Mouse (Mus musculus) hindbrain, embryonic 14.5 days (tissue): ENCODE measurements around the gene Gm5294. TPM values are rescaled to one million over a fixed set of nuclear protein-coding genes. Genes with fewer than 3 reads are reported as not detected.

Source experiments
- ATAC-seq: fragments of 200-750 bp; cut with Nextera tagmentation; 2 replicates; pipeline ENCODE4 v1.8.0; 2017; ENCODE audit warnings: moderate number of reproducible peaks, mild to moderate bottlenecking, moderate TSS enrichment, moderate library complexity; ENCODE audit not compliant: low FRiP score
- DNase-seq: peaks from one replicate; pipeline ENCODE4 v3.0.0-alpha.2; 2015; ENCODE audit warnings: low spot score
- H3K27ac ChIP-seq: fragments of 300-500 bp; sonication (generic); 2 replicates; pipeline ENCODE4 v1.5.1; 2014; ENCODE audit warnings: mild to moderate bottlenecking, moderate library complexity
- H3K27me3 ChIP-seq: fragments of 300-500 bp; sonication (generic); 2 replicates; pipeline ENCODE4 v1.6.1; 2014; ENCODE audit warnings: mild to moderate bottlenecking, low read length, mixed read lengths; ENCODE audit not compliant: control insufficient read depth, insufficient read depth
- H3K36me3 ChIP-seq: fragments of 300-500 bp; sonication (generic); replicated peaks from 2 replicates; pipeline ENCODE4 v1.6.1; 2014; ENCODE audit not compliant: control insufficient read depth, insufficient read depth
- H3K4me1 ChIP-seq: fragments of 300-500 bp; sonication (generic); replicated peaks from 2 replicates; pipeline ENCODE4 v1.6.1; 2014; ENCODE audit warnings: antibody characterized with exemption, low read length, mixed read lengths; ENCODE audit not compliant: control insufficient read depth, insufficient read depth
- H3K4me2 ChIP-seq: fragments of 300-500 bp; sonication (generic); replicated peaks from 2 replicates; pipeline ENCODE4 v1.6.1; 2014; ENCODE audit warnings: mild to moderate bottlenecking, moderate library complexity
- H3K4me3 ChIP-seq: fragments of 300-500 bp; sonication (generic); replicated peaks from 2 replicates; pipeline ENCODE4 v1.5.1; 2014; ENCODE audit warnings: mild to moderate bottlenecking, low read length
- H3K9ac ChIP-seq: fragments of 300-500 bp; sonication (generic); 2 replicates; pipeline ENCODE4 v1.6.1; 2014
- H3K9me3 ChIP-seq: fragments of 300-500 bp; sonication (generic); 2 replicates; pipeline ENCODE4 v1.6.1; 2016; ENCODE audit warnings: low read length; ENCODE audit not compliant: control insufficient read depth
- WGBS: fragments of 180-500 bp; shearing (Covaris S2); extraction: QIAGEN DNeasy Blood & Tissue Kit; methylation state at CpG from one replicate; pipeline ENCODE4 v1.1.7; 2014; 5-methylcytosine and 5-hydroxymethylcytosine counted together
- polyA plus RNA-seq: library from polyadenylated mRNA; unstranded; fragments of >200 nt; fragmentation: Nextera tagmentation; extraction: Ambion mirVana; gene quantifications from 2 replicates; pipeline ENCODE4 v1.2.1, GENCODE M21; 2014

Gene Gm5294
- polyA plus RNA-seq, 1 experiment from 2014 or later, result 1.3 TPM

DNA sequence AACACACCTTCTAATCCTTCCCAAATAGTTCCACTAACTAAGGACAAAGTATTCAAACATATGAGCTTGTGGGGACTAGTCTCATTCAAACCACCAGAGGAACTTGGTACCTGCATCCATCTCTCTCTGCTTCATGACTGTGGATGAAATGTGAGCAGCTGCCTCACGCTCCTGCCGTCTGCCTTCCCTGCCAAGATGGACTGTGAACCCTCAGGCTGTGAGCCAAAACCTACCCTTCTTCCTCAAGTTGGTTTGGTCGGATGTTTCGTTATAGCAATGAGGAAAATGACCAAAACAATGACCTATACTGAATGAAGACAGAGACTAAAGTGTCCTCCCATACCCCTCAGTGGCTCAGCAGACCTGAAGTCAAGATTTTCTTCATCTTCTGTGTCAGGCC is 21.1 kb downstream of the Gm5294 start:
- DNase-seq (no peak), ATAC-seq (no peak)
- Histone ChIP-seq H3K4me1 (no peaks in the 10 kb centered on the region), H3K9ac (no peak overlapping the region), H3K27me3 (no peaks in the 10 kb centered on the region), H3K4me3 (no peak overlapping the region), H3K27ac (no peak overlapping the region), H3K36me3 (no peaks in the 10 kb centered on the region), H3K9me3 (no peaks in the 10 kb centered on the region), H3K4me2 (no peak overlapping the region)
- WGBS, result 93% methylated on average over 4 of the region's 4 CpGs

DNA sequence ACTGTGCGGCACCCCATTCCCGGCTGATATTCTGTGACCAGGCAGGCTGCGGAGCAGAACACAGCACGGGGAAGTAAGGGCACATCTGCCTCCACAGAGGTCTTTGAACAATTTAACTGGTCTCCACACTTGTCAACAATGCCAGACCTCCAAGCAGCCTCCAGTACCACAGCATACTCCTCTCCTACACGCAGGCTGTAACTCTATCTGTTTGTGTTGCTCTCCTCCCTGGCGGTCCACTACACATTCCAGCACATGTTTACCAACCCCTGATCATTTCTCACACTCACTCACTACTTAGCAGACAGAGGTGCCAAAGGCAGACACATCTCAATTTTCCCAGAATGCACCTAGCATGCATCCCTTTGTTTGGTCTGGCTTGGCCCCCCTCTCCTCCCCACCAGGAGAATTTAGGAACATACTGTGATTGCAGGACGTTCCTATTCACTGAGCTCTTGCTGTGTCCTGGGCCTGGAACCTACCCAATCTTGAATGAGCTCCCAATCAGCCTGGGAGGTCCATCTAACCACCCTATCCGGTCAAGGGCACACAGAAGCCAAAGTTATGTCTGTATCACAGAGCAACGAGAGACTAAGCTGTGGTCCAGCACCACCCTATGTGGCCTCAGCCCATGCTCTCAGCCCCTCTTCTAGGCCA is 23.4 kb downstream of the Gm5294 start:
- no peaks in the 10 kb centered on the region for H3K36me3 ChIP-seq
- no peak overlapping the region for H3K4me2 ChIP-seq
- no peak for DNase-seq
- H3K9me3 ChIP-seq, result no peaks in the 10 kb centered on the region
- H3K27me3 ChIP-seq, result no peaks in the 10 kb centered on the region
- no peaks in the 10 kb centered on the region for H3K4me1 ChIP-seq
- H3K4me3 ChIP-seq, result no peak overlapping the region
- no peak overlapping the region for H3K27ac ChIP-seq
- H3K9ac ChIP-seq, result no peak overlapping the region
- WGBS, result 78% methylated on average over 9 of the region's 9 CpGs
- ATAC-seq, result no peak

DNA sequence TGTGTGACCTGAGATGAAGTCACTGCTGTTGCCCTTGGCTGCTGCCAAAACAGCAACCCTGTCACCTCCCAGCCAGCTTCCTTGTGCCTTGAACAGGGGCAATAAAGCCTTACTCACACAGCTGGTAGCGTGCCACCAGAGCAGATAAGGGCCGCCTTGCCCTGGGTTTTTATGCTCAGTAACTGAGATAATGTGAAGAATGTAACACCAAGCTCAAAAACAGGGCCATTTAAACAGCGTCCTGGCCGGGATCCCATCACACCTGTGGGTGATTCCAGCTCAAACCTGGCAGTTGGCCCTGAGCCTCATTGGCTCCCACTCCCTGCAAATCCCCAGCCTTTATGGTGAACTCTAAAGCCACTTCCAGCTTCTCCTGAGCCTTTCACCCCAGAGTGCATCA is 26.6 kb downstream of the Gm5294 start:
- DNase-seq (no peak), ATAC-seq (no peak)
- 80% methylated on average over 4 of the region's 4 CpGs for WGBS
- Histone ChIP-seq H3K9ac (no peak overlapping the region), H3K4me3 (no peak overlapping the region), H3K27me3 (no peaks in the 10 kb centered on the region), H3K9me3 (no peaks in the 10 kb centered on the region), H3K4me1 (no peaks in the 10 kb centered on the region), H3K27ac (no peak overlapping the region), H3K36me3 (no peaks in the 10 kb centered on the region), H3K4me2 (no peak overlapping the region)

DNA sequence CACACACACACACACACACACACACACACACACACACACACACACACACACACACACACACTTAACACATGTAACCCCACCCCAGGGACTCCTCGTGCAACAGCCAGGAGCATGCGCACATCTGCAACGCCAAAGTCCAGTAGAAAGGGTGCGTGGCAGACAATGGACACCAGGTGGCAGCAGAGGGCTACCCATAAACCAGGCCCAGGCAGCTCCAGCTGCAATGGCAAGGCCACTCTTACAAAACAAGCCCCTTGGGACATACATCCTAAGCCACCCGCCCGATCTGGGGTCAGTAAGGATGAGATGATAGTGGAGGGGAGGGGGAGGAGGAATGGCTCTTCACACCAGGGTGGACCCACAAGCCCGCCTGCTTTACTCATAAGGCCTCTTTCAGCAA is 28.2 kb downstream of the Gm5294 start:
- Histone ChIP-seq H3K4me1 (no peaks in the 10 kb centered on the region), H3K36me3 (no peaks in the 10 kb centered on the region), H3K9ac (peak overlapping the region; percentile 25; the same call in 1 of the 2 replicates), H3K4me2 (peak overlapping the region; percentile 33), H3K27ac (no peak overlapping the region), H3K9me3 (no peaks in the 10 kb centered on the region), H3K4me3 (no peak overlapping the region), H3K27me3 (no peaks in the 10 kb centered on the region)
- DNase-seq (peak; percentile 95), ATAC-seq (peak; percentile 75; the same call in 1 of the 2 replicates)
- 4% methylated on average over 7 of the region's 7 CpGs for WGBS

DNA sequence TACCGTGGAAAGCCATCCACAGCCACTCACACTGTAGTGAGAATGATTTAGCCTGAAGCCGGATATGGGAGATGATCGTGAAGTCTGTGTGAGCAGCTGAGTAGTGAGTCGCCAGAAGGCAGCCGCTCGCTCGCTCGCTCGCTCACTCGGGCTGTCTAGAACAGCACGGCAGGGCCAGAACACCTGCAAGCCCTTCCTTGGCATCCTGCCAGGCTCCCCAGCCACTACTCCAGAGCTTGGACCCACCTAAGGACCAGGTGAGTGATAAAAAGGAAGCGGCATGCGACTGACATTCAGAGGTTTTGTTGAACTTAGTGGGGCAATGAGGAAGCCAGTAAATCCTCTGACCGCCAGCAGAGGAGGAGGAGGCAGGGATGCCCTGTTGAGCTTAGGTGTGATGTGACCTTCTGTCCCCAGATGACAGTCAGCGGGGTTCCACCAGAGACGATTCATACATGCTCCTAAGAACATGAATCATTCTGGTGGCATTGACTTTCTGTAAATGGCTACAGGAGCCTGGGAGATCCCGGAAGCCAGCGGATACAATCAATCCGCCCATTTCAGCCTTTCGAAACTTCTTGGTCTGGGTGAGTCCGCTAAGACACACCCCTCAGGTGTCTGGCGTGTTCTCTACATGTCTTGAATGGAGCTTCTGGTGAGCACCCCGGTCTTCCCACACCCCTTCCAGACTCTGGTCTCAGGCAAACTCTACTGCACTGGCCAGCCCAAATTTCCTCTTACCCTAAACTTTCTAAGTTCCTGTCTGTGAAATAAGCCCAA is 30.0 kb downstream of the Gm5294 start:
- WGBS, result 81% methylated on average over 23 of the region's 23 CpGs
- no peaks in the 10 kb centered on the region for H3K4me1 ChIP-seq
- no peaks in the 10 kb centered on the region for H3K36me3 ChIP-seq
- H3K4me3 ChIP-seq, result no peak overlapping the region
- no peak overlapping the region for H3K9ac ChIP-seq
- H3K27me3 ChIP-seq, result no peaks in the 10 kb centered on the region
- ATAC-seq (no peak), DNase-seq (no peak)
- no peak overlapping the region for H3K4me2 ChIP-seq
- no peaks in the 10 kb centered on the region for H3K9me3 ChIP-seq
- H3K27ac ChIP-seq, result no peak overlapping the region

DNA sequence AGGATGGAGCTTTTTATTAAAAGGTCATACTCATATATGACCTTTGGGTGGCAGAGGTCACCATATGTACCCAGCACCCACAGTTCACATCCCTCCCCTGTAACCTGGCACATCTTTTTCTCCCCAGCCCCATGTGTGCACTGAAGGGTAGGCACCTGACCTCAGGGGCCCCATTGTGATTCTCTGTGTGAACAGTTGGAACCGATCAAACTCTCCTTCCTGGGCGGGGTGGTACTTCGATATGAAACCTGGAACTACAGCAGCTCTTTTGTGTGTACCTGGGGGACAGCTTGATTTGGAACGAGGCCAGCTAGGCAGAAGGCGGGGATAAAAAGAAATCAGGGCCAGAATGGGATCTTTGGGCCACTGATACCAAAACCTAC is 30.6 kb downstream of the Gm5294 start:
- DNase-seq, result no peak
- no peaks in the 10 kb centered on the region for H3K36me3 ChIP-seq
- 89% methylated on average over 5 of the region's 5 CpGs for WGBS
- no peaks in the 10 kb centered on the region for H3K9me3 ChIP-seq
- no peak overlapping the region for H3K4me3 ChIP-seq
- H3K4me2 ChIP-seq, result no peak overlapping the region
- no peaks in the 10 kb centered on the region for H3K4me1 ChIP-seq
- no peaks in the 10 kb centered on the region for H3K27me3 ChIP-seq
- H3K27ac ChIP-seq, result no peak overlapping the region
- no peak for ATAC-seq
- H3K9ac ChIP-seq, result no peak overlapping the region

DNA sequence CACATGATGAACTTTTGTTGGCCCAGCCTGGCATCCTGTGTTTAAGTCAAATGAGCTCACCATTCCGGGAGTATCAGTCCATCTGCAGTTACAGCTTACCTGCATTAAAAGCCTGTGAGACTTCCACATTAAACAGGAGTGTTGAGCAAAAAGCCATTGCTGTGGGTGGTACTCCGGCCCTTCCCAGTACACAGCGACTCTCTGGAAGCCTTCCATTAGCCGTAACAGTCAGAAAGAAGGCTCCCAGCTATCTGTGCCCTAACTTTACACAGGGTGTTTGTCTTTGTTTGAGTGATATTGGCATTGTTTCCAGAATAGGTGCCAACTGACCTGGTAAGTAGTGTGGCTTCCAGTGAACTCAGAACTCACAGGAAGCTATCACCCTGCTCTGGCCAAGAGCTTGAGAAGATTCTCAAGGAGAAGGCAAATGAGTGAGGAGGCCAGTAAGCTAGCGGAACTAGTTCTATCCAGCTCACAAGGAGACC is 31.5 kb downstream of the Gm5294 start:
- Histone ChIP-seq H3K27me3 (no peaks in the 10 kb centered on the region), H3K4me3 (no peak overlapping the region), H3K36me3 (no peaks in the 10 kb centered on the region), H3K9ac (no peak overlapping the region), H3K4me2 (no peak overlapping the region), H3K9me3 (no peaks in the 10 kb centered on the region), H3K27ac (no peak overlapping the region), H3K4me1 (no peaks in the 10 kb centered on the region)
- 92% methylated on average over 5 of the region's 5 CpGs for WGBS
- no peak for DNase-seq
- ATAC-seq, result no peak

DNA sequence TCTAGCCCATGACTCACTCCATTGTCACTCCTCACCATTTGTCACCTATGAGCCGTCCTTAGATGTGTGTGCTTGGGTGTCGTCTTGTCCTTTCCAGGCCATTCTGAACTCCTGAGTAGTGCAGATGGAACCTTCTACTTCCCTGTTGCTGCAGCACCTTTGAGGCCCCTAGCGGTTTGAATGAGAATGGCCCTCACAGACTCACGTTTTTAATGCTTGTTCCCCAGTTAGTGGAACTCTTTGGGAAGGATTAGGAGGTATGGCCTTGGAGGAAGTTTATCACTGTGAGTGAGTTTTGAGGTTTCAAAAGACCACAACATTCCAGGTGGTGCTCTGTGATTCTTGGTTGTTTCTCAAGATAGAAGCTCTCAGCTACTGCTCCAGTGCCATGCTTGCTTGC is 32.3 kb downstream of the Gm5294 start:
- Histone ChIP-seq H3K9me3 (no peaks in the 10 kb centered on the region), H3K36me3 (no peaks in the 10 kb centered on the region), H3K27me3 (no peaks in the 10 kb centered on the region), H3K4me2 (no peak overlapping the region), H3K4me1 (no peaks in the 10 kb centered on the region), H3K27ac (no peak overlapping the region), H3K9ac (no peak overlapping the region), H3K4me3 (no peak overlapping the region)
- ATAC-seq (no peak), DNase-seq (no peak)
- WGBS, result 67% methylated on average over 4 of the region's 4 CpGs

DNA sequence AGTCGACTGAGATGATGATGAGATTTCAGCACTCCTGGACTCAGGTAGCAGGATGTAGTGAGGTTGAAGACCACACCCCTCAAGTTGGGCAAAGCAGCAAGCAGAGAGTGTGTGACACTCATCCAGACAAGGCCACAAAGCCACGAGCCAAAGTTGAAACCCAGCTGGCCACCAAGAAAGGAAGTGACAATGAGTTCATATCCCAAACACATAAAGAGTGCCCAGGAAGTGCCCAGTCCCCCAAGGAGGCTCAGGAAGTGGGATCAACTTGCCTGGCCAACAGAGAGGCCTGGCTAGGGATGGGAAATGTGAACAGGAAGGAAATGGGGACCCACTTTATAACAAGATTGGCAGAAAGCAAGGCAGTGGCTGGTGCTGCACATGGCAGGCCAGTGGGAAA is 33.5 kb downstream of the Gm5294 start:
- H3K9me3 ChIP-seq, result no peaks in the 10 kb centered on the region
- H3K36me3 ChIP-seq, result no peaks in the 10 kb centered on the region
- H3K9ac ChIP-seq, result no peak overlapping the region
- H3K27ac ChIP-seq, result no peak overlapping the region
- DNase-seq (no peak), ATAC-seq (no peak)
- no peak overlapping the region for H3K4me3 ChIP-seq
- WGBS, result 76% methylated on average over 2 of the region's 2 CpGs
- no peaks in the 10 kb centered on the region for H3K4me1 ChIP-seq
- no peak overlapping the region for H3K4me2 ChIP-seq
- H3K27me3 ChIP-seq, result no peaks in the 10 kb centered on the region
